Mouse (Mus musculus) embryonic stem cell, embryonic (primary cell): Measurements from ENCODE around the gene Dolpp1.

ENCODE experiments used
- CTCF ChIA-PET, 4 experiments: fragments of 300-600 bp in 2 of 4; fragments of 350-600 bp in 2 of 4; sonication (Branson Sonifier 250); formaldehyde crosslinking; loops; one replicate each; lab custom pipeline; 2022; ENCODE audit warnings: inconsistent platforms in 2 of 4; lab: Charles Lee
- POLR2A ChIA-PET, 4 experiments: fragments of 300-600 bp in 2 of 4; fragments of 350-600 bp in 2 of 4; sonication (Branson Sonifier 250); formaldehyde crosslinking; loops; one replicate each; lab custom pipeline; 2022; ENCODE audit warnings: antibody characterized with exemption in 4 of 4, inconsistent platforms in 1 of 4; lab: Charles Lee

Gene Dolpp1

GRCm38 (mm10) chr2:30392114-30392576 lies at the start of gene Dolpp1:
TSS of gene Dolpp1 (plus strand) at chr2:30392254.
- ChIA-PET POLR2A (interaction anchor here in 3 of 4 experiments (0.6 to 3.4 kb wide), 47 partner anchors 8 to 415 kb away, joined by 3 to 38 read pairs (median 4); partner anchors contain the start of genes Crat (in 3 of the 3), Ier5l (in 3 of the 3), Miga2 (in 3 of the 3) and Ptpa (in 3 of the 3)), CTCF (interaction anchor here in 3 of 4 experiments (0.6 to 1.2 kb wide), 9 partner anchors 10 to 292 kb away, joined by 3 to 7 read pairs (median 4); partner anchors contain the start of gene Miga2 (in 1 of the 3))

GRCm38 (mm10) chr2:30342544-30342943 lies 49.5 kb upstream of the Dolpp1 start:
- ChIA-PET POLR2A (interaction anchor here (0.5 to 2.3 kb wide), 9 partner anchors 13 to 48 kb away, joined by 3 to 15 read pairs (median 4); partner anchors contain the start of gene Miga2 (in 1 of the 4)), CTCF (interaction anchor here in 1 of 4 experiments (0.6 kb wide), 1 partner anchor 12 kb away, joined by 9 read pairs; no protein-coding TSS in a partner anchor)

GRCm38 (mm10) chr2:30343601-30344137 lies 48.4 kb upstream of the Dolpp1 start:
- ChIA-PET POLR2A (interaction anchor here in 2 of 4 experiments (0.6 to 2.3 kb wide), 12 partner anchors 8 to 270 kb away, joined by 3 to 15 read pairs (median 4); partner anchors contain the start of gene Miga2 (in 2 of the 2)), CTCF (interaction anchor here in 2 of 4 experiments (0.6 to 1.0 kb wide), 3 partner anchors 20 to 263 kb away, joined by 3 to 5 read pairs (median 3); partner anchors contain the start of gene Miga2 (in 1 of the 2))

GRCm38 (mm10) chr2:30345971-30346676 lies 45.9 kb upstream of the Dolpp1 start:
- CTCF ChIA-PET: interaction anchor here in 2 of 4 experiments (0.8 to 1.3 kb wide), 4 partner anchors 9 to 143 kb away, joined by 3 to 4 read pairs (median 3); partner anchors contain the start of gene Miga2 (in 1 of the 2)
- POLR2A ChIA-PET: interaction anchor here (0.7 to 5.6 kb wide), 17 partner anchors 9 to 210 kb away, joined by 3 to 36 read pairs (median 3); partner anchors contain the start of genes Miga2 (in 2 of the 4) and Kyat1 (in 1 of the 4)

GRCm38 (mm10) chr2:30349196-30349595 lies 42.9 kb upstream of the Dolpp1 start:
- CTCF ChIA-PET: no interaction called here
- POLR2A ChIA-PET: interaction anchor here in 1 of 4 experiments (0.9 to 5.6 kb wide), 5 partner anchors 10 to 38 kb away, joined by 3 to 36 read pairs (median 4); partner anchors contain the start of gene Miga2

GRCm38 (mm10) chr2:30351149-30351548 lies 40.9 kb upstream of the Dolpp1 start:
- CTCF ChIA-PET: interaction anchor here in 3 of 4 experiments (0.6 to 2.2 kb wide), 8 partner anchors 10 to 1048 kb away, joined by 3 to 6 read pairs (median 3); partner anchors contain the start of gene Miga2 (in 2 of the 3)

GRCm38 (mm10) chr2:30355861-30356260 lies 36.2 kb upstream of the Dolpp1 start:
- ChIA-PET CTCF (interaction anchor here in 1 of 4 experiments (1.0 kb wide), 1 partner anchor 465 kb away, joined by 3 read pairs; no protein-coding TSS in a partner anchor), POLR2A (interaction anchor here (0.6 to 4.8 kb wide), 13 partner anchors 7 to 293 kb away, joined by 3 to 30 read pairs (median 4); partner anchors contain the start of genes Endog (in 1 of the 4) and Miga2 (in 1 of the 4))

More at GRCm38 (mm10) chr2:30351149-30351548, 40.9 kb upstream of the Dolpp1 start:
- POLR2A ChIA-PET: interaction anchor here in 2 of 4 experiments (0.6 to 2.1 kb wide), 9 partner anchors 9 to 303 kb away, joined by 3 to 8 read pairs (median 3); partner anchors contain the start of genes Miga2 (in 1 of the 2) and Wdr34 (in 1 of the 2)

- CTCF ChIA-PET: no interaction called here
- POLR2A ChIA-PET: interaction anchor here (0.6 to 4.8 kb wide), 16 partner anchors 8 to 294 kb away, joined by 3 to 30 read pairs (median 4); partner anchors contain the start of genes Endog (in 1 of the 4) and Miga2 (in 1 of the 4)
Observed at GRCm38 (mm10) chr2:30356266-30356665, 35.8 kb upstream of the Dolpp1 start.

GRCm38 (mm10) chr2:30356906-30357305 lies 35.1 kb upstream of the Dolpp1 start:
- POLR2A ChIA-PET: interaction anchor here (0.5 to 4.8 kb wide), 14 partner anchors 8 to 294 kb away, joined by 3 to 30 read pairs (median 5); partner anchors contain the start of gene Endog (in 1 of the 4)
- CTCF ChIA-PET: no interaction called here

GRCm38 (mm10) chr2:30357552-30358510 lies 34.2 kb upstream of the Dolpp1 start:
- ChIA-PET POLR2A (interaction anchor here in 3 of 4 experiments (0.5 to 4.8 kb wide), 11 partner anchors 11 to 326 kb away, joined by 3 to 30 read pairs (median 3); partner anchors contain the start of genes Dolpp1 (in 1 of the 3), Endog (in 1 of the 3) and Kyat1 (in 1 of the 3)), CTCF (interaction anchor here in 1 of 4 experiments (0.5 kb wide), 1 partner anchor 1524 kb away, joined by 3 read pairs; no protein-coding TSS in a partner anchor)

- CTCF ChIA-PET: interaction anchor here in 2 of 4 experiments (0.6 to 1.0 kb wide), 2 partner anchors 22 to 562 kb away, joined by 3 to 4 read pairs; no protein-coding TSS in a partner anchor
- POLR2A ChIA-PET: interaction anchor here in 2 of 4 experiments (0.6 to 4.8 kb wide), 9 partner anchors 12 to 327 kb away, joined by 3 to 30 read pairs (median 3); partner anchors contain the start of genes Dolpp1 (in 1 of the 2), Endog (in 1 of the 2) and Ier5l (in 1 of the 2)
Observed at GRCm38 (mm10) chr2:30358533-30359531, 33.2 kb upstream of the Dolpp1 start, which contains the start of gene Sh3glb2. TSS of gene Sh3glb2 (minus strand) at chr2:30359337.

GRCm38 (mm10) chr2:30360626-30361025 lies 31.4 kb upstream of the Dolpp1 start:
- POLR2A ChIA-PET: interaction anchor here in 3 of 4 experiments (0.6 to 1.6 kb wide), 8 partner anchors 10 to 300 kb away, joined by 3 to 5 read pairs (median 4); partner anchors contain the start of gene Endog (in 2 of the 3)

GRCm38 (mm10) chr2:30362865-30363264 lies 29.2 kb upstream of the Dolpp1 start:
- ChIA-PET POLR2A (interaction anchor here in 2 of 4 experiments (0.7 to 3.9 kb wide), 18 partner anchors 8 to 295 kb away, joined by 3 to 21 read pairs (median 4); partner anchors contain the start of genes Dolpp1 (in 2 of the 2), Crat (in 1 of the 2), Endog (in 1 of the 2) and Kyat1 (in 1 of the 2)), CTCF (interaction anchor here in 3 of 4 experiments (0.6 to 1.4 kb wide), 7 partner anchors 19 to 937 kb away, joined by 3 to 6 read pairs (median 4); partner anchors contain the start of gene Spout1 (in 1 of the 3))

More at GRCm38 (mm10) chr2:30360626-30361025, 31.4 kb upstream of the Dolpp1 start:
- CTCF ChIA-PET: interaction anchor here in 1 of 4 experiments (0.7 to 1.2 kb wide), 2 partner anchors 62 to 708 kb away, joined by 4 to 5 read pairs; no protein-coding TSS in a partner anchor
